Mouse (Mus musculus): ENCODE data around the gene Gm28038.

GRCm38 (mm10) chr2:30287027-30287373 is 6.2 kb downstream of the Gm28038 start:
- no peak for TF ChIP-seq CTCF (IDR thresholded peaks at IDR 0.05; ENCODE audit: borderline replicate concordance, extremely low read depth, insufficient read depth, insufficient read length)
- no peak for TF ChIP-seq POLR2A (IDR thresholded peaks at IDR 0.05; ENCODE audit: borderline replicate concordance, extremely low read depth, insufficient read depth, insufficient read length, poor library complexity, severe bottlenecking)
